Mouse (Mus musculus): ENCODE results near the gene Tubb2b.
A peak's percentile ranks its signal among the peaks of the same experiment; 100 is the strongest.

Tubb2b gene

GRCm38 (mm10) chr13:34136605-34137004, 6.3 kb upstream of the Tubb2b start:
- no peak for DNase-seq (ENCODE audit: low read depth, low spot score)

GRCm38 (mm10) chr13:34134276-34134675, 4.0 kb upstream of the Tubb2b start:
- DNase-seq (ENCODE audit: low read depth, low spot score): no peak

GRCm38 (mm10) chr13:34133326-34134071, 3.2 kb upstream of the Tubb2b start:
- DNase-seq (ENCODE audit: low read depth, low spot score): no peak

- no peak for DNase-seq (ENCODE audit: low read depth, low spot score)
Observed at GRCm38 (mm10) chr13:34132875-34133274, 2.6 kb upstream of the Tubb2b start.

DNA sequence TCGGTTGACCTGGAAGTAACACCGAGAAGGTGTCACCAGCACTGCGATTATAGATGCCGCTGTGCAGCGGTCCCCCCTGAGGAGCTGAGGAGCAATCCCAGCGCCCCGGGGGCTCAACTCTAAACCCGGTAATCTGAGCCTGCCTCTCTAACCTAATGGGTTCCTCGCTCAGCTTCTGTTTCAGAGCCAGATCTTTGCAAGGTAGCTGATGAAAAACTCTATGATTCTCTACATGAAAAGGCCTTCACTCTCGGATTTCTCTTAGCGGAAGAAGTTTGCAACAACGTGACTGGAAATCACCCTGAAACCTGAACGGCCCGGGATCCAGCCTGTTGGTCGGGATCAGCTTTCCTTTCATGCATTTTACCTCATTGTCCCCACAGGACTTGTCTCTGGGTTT, 2.0 kb upstream of the Tubb2b start:
- peak; percentile 22 for DNase-seq (ENCODE audit: low read depth, low spot score)

DNA sequence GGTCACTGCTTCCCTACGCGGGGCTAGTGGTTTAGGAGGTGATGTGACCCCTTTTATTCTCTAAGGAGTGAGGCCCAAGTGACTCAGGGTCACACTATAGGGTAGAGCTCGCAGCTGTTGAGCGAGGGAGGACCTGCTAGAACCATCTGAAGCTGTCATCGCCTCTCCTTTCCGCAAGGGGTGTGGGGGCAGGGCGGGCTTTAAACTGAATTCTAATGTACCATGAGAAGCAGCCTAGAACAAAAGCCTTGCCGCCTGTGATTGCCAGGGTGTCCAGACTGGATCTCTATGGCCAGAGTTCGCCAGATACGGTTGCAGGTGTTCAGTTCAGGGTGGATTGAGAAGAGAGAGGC, 1.4 kb upstream of the Tubb2b start:
- peak; percentile 79 for DNase-seq (ENCODE audit: low read depth, low spot score)

GRCm38 (mm10) chr13:34131011-34131707, 893 bp upstream of the Tubb2b start:
- DNase-seq (ENCODE audit: low read depth, low spot score): peak; percentile 74

DNA sequence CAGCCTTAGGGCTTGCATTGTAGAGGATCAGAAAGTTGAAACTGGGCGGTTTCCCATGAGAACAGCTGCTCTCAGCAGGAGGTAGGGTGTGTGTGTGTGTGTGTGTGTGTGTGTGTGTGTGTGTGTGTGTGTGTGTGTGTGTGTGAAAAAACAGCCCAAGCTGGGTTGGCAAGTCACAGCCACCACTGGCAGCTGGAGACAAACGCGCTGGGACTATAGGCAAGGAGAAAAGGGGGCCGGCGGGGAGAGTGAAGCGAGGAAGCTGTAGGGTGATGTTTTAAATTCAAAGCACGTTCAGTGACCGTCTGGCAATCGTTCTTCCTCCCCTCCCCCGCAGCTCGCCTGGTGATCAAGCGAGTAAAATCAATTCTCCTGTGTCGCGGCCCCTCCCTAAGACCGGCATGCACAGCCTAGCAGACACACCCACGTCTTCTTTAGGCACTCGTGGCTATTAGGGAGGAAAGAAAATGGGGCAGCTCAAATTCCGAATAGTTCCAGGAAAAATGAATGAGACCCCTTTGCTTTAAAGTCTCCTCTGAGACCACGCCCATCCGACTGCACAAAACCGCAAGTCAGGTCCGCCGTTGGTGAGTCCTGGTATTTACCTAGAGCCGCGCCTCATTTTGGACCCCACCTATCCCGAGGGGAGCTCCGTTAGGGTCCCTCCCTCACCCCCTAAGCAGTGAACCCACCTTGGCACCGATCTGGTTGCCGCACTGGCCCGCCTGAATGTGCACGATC, 611 bp downstream of the Tubb2b start:
- DNase-seq (ENCODE audit: low read depth, low spot score): peak; percentile 64

DNA sequence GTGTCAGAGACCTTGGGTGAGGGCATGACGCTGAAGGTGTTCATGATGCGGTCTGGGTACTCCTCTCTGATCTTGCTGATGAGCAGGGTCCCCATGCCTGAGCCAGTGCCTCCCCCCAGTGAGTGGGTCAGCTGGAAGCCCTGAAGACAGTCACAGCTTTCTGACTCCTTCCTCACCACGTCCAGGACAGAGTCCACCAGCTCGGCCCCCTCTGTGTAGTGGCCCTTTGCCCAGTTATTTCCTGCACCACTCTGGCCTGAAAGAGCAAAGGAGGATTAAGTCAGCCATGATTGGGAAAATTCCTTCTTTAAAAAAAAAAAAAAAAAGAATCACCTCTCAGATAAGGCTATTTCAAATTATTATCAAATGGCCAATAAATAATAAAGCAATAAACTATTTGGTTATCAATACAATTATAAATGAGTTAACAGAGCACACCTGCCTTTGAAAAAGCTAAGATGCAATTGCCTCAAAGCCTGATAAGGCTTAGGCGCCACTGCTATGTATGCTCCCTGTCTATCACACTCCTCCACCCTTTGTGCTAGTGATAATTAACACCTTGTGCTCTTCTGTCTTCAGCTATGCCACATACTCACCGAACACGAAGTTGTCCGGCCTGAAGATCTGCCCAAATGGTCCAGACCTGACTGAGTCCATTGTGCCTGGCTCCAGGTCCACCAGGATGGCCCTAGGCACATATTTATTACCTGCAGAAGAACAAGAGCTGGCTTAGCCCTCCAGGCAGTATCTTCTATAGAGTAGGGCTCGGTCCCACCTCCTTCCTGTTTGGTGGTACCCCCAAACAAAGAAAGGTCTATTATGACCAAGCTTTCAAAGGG, 1.8 kb downstream of the Tubb2b start:
- no peak for DNase-seq (ENCODE audit: low read depth, low spot score)

- DNase-seq (ENCODE audit: low read depth, low spot score): no peak
Observed at GRCm38 (mm10) chr13:34125711-34126110, 4.6 kb downstream of the Tubb2b start.

DNA sequence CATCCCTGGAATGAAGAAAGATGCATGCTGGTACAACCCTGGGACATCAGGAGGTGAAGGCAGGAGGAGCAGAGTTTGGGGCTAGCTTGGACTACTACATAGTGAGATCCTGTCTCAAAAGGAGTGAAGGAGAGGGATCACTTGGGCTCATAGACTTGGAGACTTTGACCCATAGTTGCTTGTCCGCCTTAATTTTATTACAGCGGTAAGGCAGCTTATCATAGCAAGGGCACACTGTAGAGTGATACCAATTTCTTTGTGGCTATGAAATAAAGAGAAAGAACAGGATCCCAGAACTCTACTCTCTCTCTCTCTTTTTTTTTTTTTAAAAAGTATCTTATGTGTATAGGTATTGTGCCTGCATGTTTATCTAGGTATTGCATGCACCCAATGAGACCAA, 9.7 kb downstream of the Tubb2b start:
- DNase-seq (ENCODE audit: low read depth, low spot score): no peak

DNA sequence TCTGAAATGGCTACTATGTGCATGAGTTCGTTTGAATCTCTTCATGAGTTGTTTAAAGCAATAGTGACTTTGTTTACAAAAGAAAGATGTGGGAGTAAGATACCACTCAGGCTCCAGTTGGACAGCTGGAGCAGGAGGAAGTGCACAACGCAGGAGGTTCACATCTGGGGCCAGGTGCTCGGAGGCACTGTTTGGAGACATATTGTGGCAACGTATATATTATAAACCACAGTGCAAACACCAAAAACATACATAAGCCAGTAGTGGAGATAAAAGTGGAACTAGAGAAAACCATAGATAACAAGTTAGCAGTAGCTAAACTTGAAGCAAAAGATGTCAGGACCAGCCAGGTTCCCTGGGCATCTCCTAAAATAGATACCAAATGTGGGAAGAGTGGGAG, 10.9 kb downstream of the Tubb2b start:
- DNase-seq (ENCODE audit: low read depth, low spot score): no peak

DNA sequence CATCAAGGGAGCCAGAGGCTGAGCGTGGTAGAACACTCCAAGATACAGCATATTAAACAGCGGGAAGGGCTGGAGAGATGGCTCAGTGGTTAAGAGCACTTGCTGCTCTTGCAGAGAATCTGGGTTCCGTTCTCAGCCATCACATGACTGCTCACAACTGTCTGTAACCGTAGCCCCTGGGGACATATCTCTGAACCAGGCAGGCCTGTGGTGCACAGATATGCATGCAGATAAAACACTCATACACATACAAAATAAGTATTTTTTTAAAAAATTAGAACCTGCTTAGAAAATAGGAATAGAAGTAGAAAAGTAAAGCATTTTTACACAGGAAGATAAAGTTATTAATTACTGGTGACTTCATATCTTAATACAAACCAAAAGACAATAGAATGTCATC, 11.4 kb downstream of the Tubb2b start:
- DNase-seq (ENCODE audit: low read depth, low spot score): no peak

- no peak for DNase-seq (ENCODE audit: low read depth, low spot score)
Observed at GRCm38 (mm10) chr13:34116508-34116907, 13.8 kb downstream of the Tubb2b start.

GRCm38 (mm10) chr13:34114654-34115053, 15.6 kb downstream of the Tubb2b start:
- peak; percentile 20 for DNase-seq (ENCODE audit: low read depth, low spot score)

GRCm38 (mm10) chr13:34113086-34113485, 17.2 kb downstream of the Tubb2b start:
- DNase-seq (ENCODE audit: low read depth, low spot score): no peak

- DNase-seq (ENCODE audit: low read depth, low spot score): no peak
Observed at GRCm38 (mm10) chr13:34112369-34113081, 17.7 kb downstream of the Tubb2b start.

DNA sequence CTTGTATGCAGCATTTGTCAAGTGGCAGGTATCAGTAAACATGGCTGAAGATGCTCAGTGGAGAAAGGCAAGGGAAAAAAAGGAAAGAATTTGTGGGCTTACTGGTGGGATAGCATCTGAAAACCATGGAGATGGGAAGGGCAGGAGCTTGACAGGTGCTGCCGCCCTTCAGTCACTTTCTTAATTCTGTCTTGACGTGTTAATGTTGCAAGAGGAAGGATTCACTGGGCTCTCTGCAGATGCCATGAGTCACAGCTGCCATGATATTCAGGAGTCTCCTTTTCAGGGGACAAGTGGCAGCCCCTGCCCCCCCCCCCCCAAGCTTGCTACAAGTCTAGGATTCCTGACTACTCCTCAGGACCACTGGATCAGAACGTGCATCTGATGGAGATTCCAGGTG, 18.4 kb downstream of the Tubb2b start:
- no peak for DNase-seq (ENCODE audit: low read depth, low spot score)

DNA sequence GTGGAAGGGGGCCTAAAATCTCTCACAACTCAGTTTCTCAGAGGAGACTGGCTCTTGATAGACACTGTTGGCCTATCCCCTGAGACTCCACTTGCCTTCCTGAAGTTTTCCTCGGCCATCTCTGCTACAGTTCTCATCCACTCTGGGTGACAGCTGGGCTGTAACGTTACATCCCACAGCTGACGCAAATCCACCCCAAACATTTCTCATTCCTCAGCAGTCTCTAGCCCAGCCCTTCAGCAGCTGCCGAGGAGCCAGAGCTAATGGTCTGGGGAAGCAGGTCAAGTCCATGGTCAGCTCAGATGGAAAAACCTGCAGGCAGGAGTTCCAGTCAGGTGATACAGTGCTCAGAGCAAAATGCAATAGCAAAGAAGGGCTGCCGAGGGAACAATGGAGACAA, 19.2 kb downstream of the Tubb2b start:
- no peak for DNase-seq (ENCODE audit: low read depth, low spot score)

- DNase-seq (ENCODE audit: low read depth, low spot score): no peak
Observed at GRCm38 (mm10) chr13:34109677-34110058, 20.6 kb downstream of the Tubb2b start.

- no peak for DNase-seq (ENCODE audit: low read depth, low spot score)
Observed at GRCm38 (mm10) chr13:34109035-34109676, 21.1 kb downstream of the Tubb2b start.
